Mouse (Mus musculus): Measurements from ENCODE around the gene Zfp217. TPM values are rescaled to one million over a fixed set of nuclear protein-coding genes. Genes with fewer than 3 reads are reported as not detected.

Zfp217 gene
- polyA plus RNA-seq, 1 experiment from 2014 or later, result 4.5 TPM

GRCm38 (mm10) chr2:170155089-170155740, 7.3 kb upstream of the Zfp217 start:
- Histone ChIP-seq H3K9ac (replicated peaks; ENCODE audit: low read depth, low read length) (no peak overlapping the region; the same call in 1 of the 2 replicates), H3K27ac (ENCODE audit: low read length) (peak overlapping the region; percentile 61), H3K4me3 (ENCODE audit: low read depth, low read length) (peak overlapping the region; percentile 24), H3K4me2 (replicated peaks; ENCODE audit: low read depth, low read length) (peak overlapping the region; percentile 59), H3K9me3 (ENCODE audit: control insufficient read depth, low read depth, low read length) (no peaks in the 10 kb centered on the region), H3K27me3 (ENCODE audit: control insufficient read depth, insufficient read depth, low read length) (no peaks in the 10 kb centered on the region), H3K4me1 (ENCODE audit: control insufficient read depth, insufficient read depth, low read length) (peaks cover 9% of the 10 kb centered on the region), H3K36me3 (ENCODE audit: control insufficient read depth, insufficient read depth, low read length) (no peaks in the 10 kb centered on the region)
- WGBS, result 5% methylated on average over 18 of the region's 18 CpGs
- no peak for ATAC-seq (ENCODE audit: insufficient number of reproducible peaks, insufficient read depth, low FRiP score, low read depth)

- Histone ChIP-seq H3K4me1 (ENCODE audit: control insufficient read depth, insufficient read depth, low read length) (peaks cover 9% of the 10 kb centered on the region), H3K9me3 (ENCODE audit: control insufficient read depth, low read depth, low read length) (no peaks in the 10 kb centered on the region), H3K36me3 (ENCODE audit: control insufficient read depth, insufficient read depth, low read length) (no peaks in the 10 kb centered on the region), H3K27ac (ENCODE audit: low read length) (peak overlapping the region; percentile 61), H3K4me3 (ENCODE audit: low read depth, low read length) (peak overlapping the region; percentile 24), H3K27me3 (ENCODE audit: control insufficient read depth, insufficient read depth, low read length) (no peaks in the 10 kb centered on the region), H3K9ac (replicated peaks; ENCODE audit: low read depth, low read length) (no peak overlapping the region), H3K4me2 (replicated peaks; ENCODE audit: low read depth, low read length) (peak overlapping the region; percentile 59)
- 6% methylated on average over 5 of the region's 5 CpGs for WGBS
- no peak for ATAC-seq (ENCODE audit: insufficient number of reproducible peaks, insufficient read depth, low FRiP score, low read depth)
These were observed 6.8 kb upstream of the Zfp217 start for GRCm38 (mm10) chr2:170154738-170155088.

GRCm38 (mm10) chr2:170154301-170154721, 6.4 kb upstream of the Zfp217 start:
- no peaks in the 10 kb centered on the region for H3K9me3 ChIP-seq (ENCODE audit: control insufficient read depth, low read depth, low read length)
- H3K4me1 ChIP-seq (ENCODE audit: control insufficient read depth, insufficient read depth, low read length), result peaks cover 9% of the 10 kb centered on the region
- 26% methylated on average over 6 of the region's 6 CpGs for WGBS
- no peak overlapping the region for H3K27ac ChIP-seq (ENCODE audit: low read length)
- ATAC-seq (ENCODE audit: insufficient number of reproducible peaks, insufficient read depth, low FRiP score, low read depth), result no peak
- peak overlapping the region; percentile 59 for H3K4me2 ChIP-seq (replicated peaks; ENCODE audit: low read depth, low read length)
- no peaks in the 10 kb centered on the region for H3K36me3 ChIP-seq (ENCODE audit: control insufficient read depth, insufficient read depth, low read length)
- H3K27me3 ChIP-seq (ENCODE audit: control insufficient read depth, insufficient read depth, low read length), result no peaks in the 10 kb centered on the region
- H3K4me3 ChIP-seq (ENCODE audit: low read depth, low read length), result peak overlapping the region; percentile 28; the same call in 1 of the 2 replicates
- H3K9ac ChIP-seq (replicated peaks; ENCODE audit: low read depth, low read length), result no peak overlapping the region

GRCm38 (mm10) chr2:170153421-170154271, 5.7 kb upstream of the Zfp217 start:
- Histone ChIP-seq H3K27ac (ENCODE audit: low read length) (no peak overlapping the region), H3K4me3 (ENCODE audit: low read depth, low read length) (peak overlapping the region; percentile 28), H3K36me3 (ENCODE audit: control insufficient read depth, insufficient read depth, low read length) (no peaks in the 10 kb centered on the region), H3K4me1 (ENCODE audit: control insufficient read depth, insufficient read depth, low read length) (peaks cover 9% of the 10 kb centered on the region), H3K4me2 (replicated peaks; ENCODE audit: low read depth, low read length) (peak overlapping the region; percentile 59), H3K9me3 (ENCODE audit: control insufficient read depth, low read depth, low read length) (no peaks in the 10 kb centered on the region), H3K27me3 (ENCODE audit: control insufficient read depth, insufficient read depth, low read length) (no peaks in the 10 kb centered on the region), H3K9ac (replicated peaks; ENCODE audit: low read depth, low read length) (peak overlapping the region; percentile 33; the same call in 1 of the 2 replicates)
- 4% methylated on average over 37 of the region's 37 CpGs for WGBS
- ATAC-seq (ENCODE audit: insufficient number of reproducible peaks, insufficient read depth, low FRiP score, low read depth), result no peak

GRCm38 (mm10) chr2:170152856-170153255, 5.0 kb upstream of the Zfp217 start:
- no peaks in the 10 kb centered on the region for H3K9me3 ChIP-seq (ENCODE audit: control insufficient read depth, low read depth, low read length)
- H3K36me3 ChIP-seq (ENCODE audit: control insufficient read depth, insufficient read depth, low read length), result no peaks in the 10 kb centered on the region
- peak overlapping the region; percentile 59; the same call in 1 of the 2 replicates for H3K4me2 ChIP-seq (replicated peaks; ENCODE audit: low read depth, low read length)
- WGBS, result 29% methylated on average over 7 of the region's 7 CpGs
- H3K4me3 ChIP-seq (ENCODE audit: low read depth, low read length), result 0 out of 2 replicates have a peak overlapping the region, but pooled peaks have one; percentile 28
- no peak overlapping the region for H3K9ac ChIP-seq (replicated peaks; ENCODE audit: low read depth, low read length)
- H3K4me1 ChIP-seq (ENCODE audit: control insufficient read depth, insufficient read depth, low read length), result peaks cover 12% of the 10 kb centered on the region
- ATAC-seq (ENCODE audit: insufficient number of reproducible peaks, insufficient read depth, low FRiP score, low read depth), result no peak
- no peak overlapping the region; the same call in 1 of the 2 replicates for H3K27ac ChIP-seq (ENCODE audit: low read length)
- H3K27me3 ChIP-seq (ENCODE audit: control insufficient read depth, insufficient read depth, low read length), result no peaks in the 10 kb centered on the region

- no peak for ATAC-seq (ENCODE audit: insufficient number of reproducible peaks, insufficient read depth, low FRiP score, low read depth)
- Histone ChIP-seq H3K4me3 (ENCODE audit: low read depth, low read length) (no peak overlapping the region), H3K4me1 (ENCODE audit: control insufficient read depth, insufficient read depth, low read length) (peaks cover 12% of the 10 kb centered on the region), H3K9ac (replicated peaks; ENCODE audit: low read depth, low read length) (no peak overlapping the region), H3K9me3 (ENCODE audit: control insufficient read depth, low read depth, low read length) (no peaks in the 10 kb centered on the region), H3K27me3 (ENCODE audit: control insufficient read depth, insufficient read depth, low read length) (no peaks in the 10 kb centered on the region), H3K36me3 (ENCODE audit: control insufficient read depth, insufficient read depth, low read length) (no peaks in the 10 kb centered on the region), H3K27ac (ENCODE audit: low read length) (no peak overlapping the region; the same call in 1 of the 2 replicates), H3K4me2 (replicated peaks; ENCODE audit: low read depth, low read length) (no peak overlapping the region)
- WGBS, result 46% methylated on average over 5 of the region's 5 CpGs
These were observed 4.3 kb upstream of the Zfp217 start for GRCm38 (mm10) chr2:170152036-170152686.

- Histone ChIP-seq H3K27ac (ENCODE audit: low read length) (no peak overlapping the region), H3K36me3 (ENCODE audit: control insufficient read depth, insufficient read depth, low read length) (no peaks in the 10 kb centered on the region), H3K4me2 (replicated peaks; ENCODE audit: low read depth, low read length) (no peak overlapping the region), H3K4me3 (ENCODE audit: low read depth, low read length) (no peak overlapping the region), H3K4me1 (ENCODE audit: control insufficient read depth, insufficient read depth, low read length) (peaks cover 12% of the 10 kb centered on the region), H3K9ac (replicated peaks; ENCODE audit: low read depth, low read length) (no peak overlapping the region), H3K9me3 (ENCODE audit: control insufficient read depth, low read depth, low read length) (no peaks in the 10 kb centered on the region), H3K27me3 (ENCODE audit: control insufficient read depth, insufficient read depth, low read length) (no peaks in the 10 kb centered on the region)
- peak; percentile 43; the same call in 1 of the 2 replicates for ATAC-seq (ENCODE audit: insufficient number of reproducible peaks, insufficient read depth, low FRiP score, low read depth)
- 73% methylated on average over 8 of the region's 8 CpGs for WGBS
These were observed 3.6 kb upstream of the Zfp217 start for GRCm38 (mm10) chr2:170151470-170151869.

- Histone ChIP-seq H3K9me3 (ENCODE audit: control insufficient read depth, low read depth, low read length) (no peaks in the 10 kb centered on the region), H3K36me3 (ENCODE audit: control insufficient read depth, insufficient read depth, low read length) (no peaks in the 10 kb centered on the region), H3K27me3 (ENCODE audit: control insufficient read depth, insufficient read depth, low read length) (no peaks in the 10 kb centered on the region), H3K4me2 (replicated peaks; ENCODE audit: low read depth, low read length) (no peak overlapping the region), H3K4me3 (ENCODE audit: low read depth, low read length) (no peak overlapping the region), H3K9ac (replicated peaks; ENCODE audit: low read depth, low read length) (no peak overlapping the region), H3K27ac (ENCODE audit: low read length) (no peak overlapping the region), H3K4me1 (ENCODE audit: control insufficient read depth, insufficient read depth, low read length) (peaks cover 18% of the 10 kb centered on the region)
- ATAC-seq (ENCODE audit: insufficient number of reproducible peaks, insufficient read depth, low FRiP score, low read depth), result no peak
- 54% methylated on average over 7 of the region's 7 CpGs for WGBS
These were observed 925 bp upstream of the Zfp217 start for GRCm38 (mm10) chr2:170148828-170149227.
